Mouse (Mus musculus) stomach, embryonic 14.5 days (tissue): ENCODE results near the gene Snai1. TPM values are rescaled to one million over a fixed set of nuclear protein-coding genes. Genes with fewer than 3 reads are reported as not detected.

ENCODE experiments used
- ATAC-seq: fragments of 200-750 bp; cut with Nextera tagmentation; 2 replicates; pipeline ENCODE4 v1.8.0; 2017; ENCODE audit warnings: low read depth, moderate TSS enrichment; ENCODE audit not compliant: insufficient number of reproducible peaks, insufficient read depth, low FRiP score
- H3K27ac ChIP-seq: fragments of 300-500 bp; sonication (generic); 2 replicates; pipeline ENCODE4 v1.5.1; 2014; ENCODE audit warnings: mild to moderate bottlenecking, low read length, moderate library complexity, mixed read lengths
- H3K27me3 ChIP-seq: fragments of 300-500 bp; sonication (generic); 2 replicates; pipeline ENCODE4 v1.6.1; 2014; ENCODE audit warnings: low read length, control low read depth, mixed read lengths; ENCODE audit not compliant: control insufficient read depth, insufficient read depth
- H3K36me3 ChIP-seq: fragments of 300-500 bp; sonication (generic); 2 replicates; pipeline ENCODE4 v1.6.1; 2014; ENCODE audit warnings: mild to moderate bottlenecking, control low read depth, low read length, moderate library complexity, mixed read lengths; ENCODE audit not compliant: control insufficient read depth, insufficient read depth
- H3K4me1 ChIP-seq: fragments of 300-500 bp; sonication (generic); 2 replicates; pipeline ENCODE4 v1.6.1; 2014; ENCODE audit warnings: low read length, control low read depth, mixed read lengths; ENCODE audit not compliant: control insufficient read depth, insufficient read depth
- H3K4me2 ChIP-seq: fragments of 300-500 bp; sonication (generic); replicated peaks from 2 replicates; pipeline ENCODE4 v1.6.1; 2014; ENCODE audit warnings: low read depth, low read length, control low read depth
- H3K4me3 ChIP-seq: fragments of 300-500 bp; sonication (generic); 2 replicates; pipeline ENCODE4 v1.5.1; 2014; ENCODE audit warnings: low read depth, low read length, control low read depth
- H3K9ac ChIP-seq: fragments of 300-500 bp; sonication (generic); replicated peaks from 2 replicates; pipeline ENCODE4 v1.6.1; 2014; ENCODE audit warnings: low read depth, mild to moderate bottlenecking, control low read depth, low read length, moderate library complexity, mixed read lengths
- H3K9me3 ChIP-seq: fragments of 300-500 bp; sonication (generic); 2 replicates; pipeline ENCODE4 v1.6.1; 2016; ENCODE audit warnings: low read depth, low read length, control low read depth; ENCODE audit not compliant: control insufficient read depth
- WGBS: fragments of 180-500 bp; shearing (Covaris S2); extraction: QIAGEN DNeasy Blood & Tissue Kit; methylation state at CpG from one replicate; pipeline ENCODE4 v1.1.7; 2014; 5-methylcytosine and 5-hydroxymethylcytosine counted together
- polyA plus RNA-seq: library from polyadenylated mRNA; unstranded; fragments of >200 nt; fragmentation: Nextera tagmentation; extraction: Ambion mirVana; gene quantifications from 2 replicates; pipeline ENCODE4 v1.2.1, GENCODE M21; 2014

The Snai1 gene
- polyA plus RNA-seq, 1 experiment from 2014 or later, result 11.6 TPM

DNA sequence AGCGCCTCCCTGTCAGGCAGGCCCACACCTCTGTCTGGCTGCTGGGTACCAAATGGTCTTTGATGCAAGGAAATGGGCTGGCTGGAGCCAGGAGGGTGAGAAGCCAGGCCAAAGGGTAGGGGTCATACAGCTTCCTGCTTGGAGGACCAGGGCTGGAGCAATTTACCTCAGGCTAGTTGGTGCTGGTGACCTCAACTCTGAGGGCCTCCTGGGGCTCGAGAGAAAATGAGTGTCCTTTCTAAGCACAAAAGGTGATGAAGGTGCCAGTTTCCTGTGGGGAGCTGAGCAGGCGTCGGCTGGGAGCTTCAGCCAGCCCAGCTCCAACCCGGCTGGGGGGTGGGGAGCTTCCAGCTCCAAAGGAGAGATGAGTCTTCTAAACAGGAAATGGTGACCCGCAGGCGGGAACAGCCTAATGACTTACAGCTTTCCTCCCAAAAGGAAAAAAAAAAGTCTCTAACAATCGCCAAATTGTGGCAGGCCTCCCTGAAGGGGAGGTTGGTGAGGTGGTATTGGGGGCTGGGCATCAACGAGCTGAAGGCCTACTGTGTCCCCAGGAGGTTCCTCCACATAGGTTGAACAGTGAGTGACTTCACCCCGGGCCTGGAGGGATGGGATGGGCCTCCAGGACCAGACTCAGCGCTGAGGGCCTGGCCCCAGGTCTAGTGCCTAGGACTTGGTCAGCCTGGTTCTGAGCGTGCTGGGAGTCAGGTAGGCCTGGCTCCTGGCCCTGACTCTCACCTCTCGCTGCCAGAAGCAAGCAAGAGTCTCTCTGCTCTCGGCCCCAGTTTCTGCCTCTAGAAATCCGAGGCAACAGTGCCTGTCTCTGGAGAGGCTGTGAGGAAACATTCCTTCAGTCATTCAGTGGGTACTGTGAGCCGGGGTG lies 5.4 kb downstream of the Snai1 start:
- no peak overlapping the region for H3K4me2 ChIP-seq
- H3K4me1 ChIP-seq, result peaks cover 38% of the 10 kb centered on the region
- H3K4me3 ChIP-seq, result no peak overlapping the region
- H3K27me3 ChIP-seq, result no peaks in the 10 kb centered on the region
- no peaks in the 10 kb centered on the region for H3K9me3 ChIP-seq
- H3K27ac ChIP-seq, result peak overlapping the region; percentile 99
- no peak for ATAC-seq
- WGBS, result 14% methylated on average over 16 of the region's 16 CpGs
- H3K9ac ChIP-seq, result peak overlapping the region; percentile 18
- H3K36me3 ChIP-seq, result peaks cover 7% of the 10 kb centered on the region; the same call in 1 of the 2 replicates

DNA sequence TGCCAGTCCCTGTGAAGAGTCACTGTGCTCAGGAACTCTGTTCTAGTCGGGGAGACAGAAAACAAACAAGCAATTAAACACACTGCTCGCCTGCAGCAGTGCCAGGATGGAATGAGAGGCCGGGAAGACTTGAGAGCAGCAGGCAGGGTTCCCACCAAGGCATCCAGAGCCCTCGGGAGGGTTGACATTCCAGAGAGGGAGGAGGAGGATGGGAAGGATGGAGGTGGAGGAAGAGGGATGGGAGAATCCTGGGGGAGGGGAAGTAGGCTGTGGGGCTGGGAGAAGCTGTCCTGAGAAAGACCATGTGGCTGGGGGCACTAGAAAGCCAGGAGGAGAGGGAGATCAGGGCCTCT lies 6.0 kb downstream of the Snai1 start:
- H3K4me1 ChIP-seq, result peaks cover 38% of the 10 kb centered on the region
- 10% methylated on average over 4 of the region's 4 CpGs for WGBS
- H3K9ac ChIP-seq, result peak overlapping the region; percentile 18; the same call in 1 of the 2 replicates
- no peaks in the 10 kb centered on the region for H3K27me3 ChIP-seq
- no peaks in the 10 kb centered on the region for H3K9me3 ChIP-seq
- no peak overlapping the region for H3K4me3 ChIP-seq
- H3K4me2 ChIP-seq, result no peak overlapping the region
- peak overlapping the region; percentile 99 for H3K27ac ChIP-seq
- H3K36me3 ChIP-seq, result peaks cover 7% of the 10 kb centered on the region; the same call in 1 of the 2 replicates
- peak; percentile 46 for ATAC-seq

DNA sequence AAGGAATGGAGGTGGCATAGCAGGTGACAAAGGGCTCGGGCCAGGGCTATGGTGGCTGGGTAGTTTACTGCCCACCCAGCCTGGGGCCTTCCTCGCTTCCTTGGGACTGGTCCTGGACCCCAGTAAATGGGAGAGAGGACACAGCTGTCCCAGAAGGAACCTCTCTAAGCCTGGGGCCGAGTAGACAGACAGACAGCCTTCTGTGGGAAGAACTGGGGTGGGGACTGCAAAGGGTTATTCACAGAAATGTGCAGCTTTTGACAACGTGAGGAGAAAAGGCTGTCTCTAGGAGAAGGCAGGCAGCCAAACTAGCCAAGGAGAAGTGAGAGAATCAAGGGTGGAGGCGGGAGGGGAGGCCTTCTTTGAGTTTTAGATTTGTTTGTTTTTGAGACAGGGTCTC lies 6.5 kb downstream of the Snai1 start:
- Histone ChIP-seq H3K27ac (peak overlapping the region; percentile 99), H3K9ac (no peak overlapping the region), H3K4me1 (peaks cover 38% of the 10 kb centered on the region), H3K4me3 (no peak overlapping the region), H3K27me3 (no peaks in the 10 kb centered on the region), H3K4me2 (no peak overlapping the region), H3K9me3 (no peaks in the 10 kb centered on the region), H3K36me3 (peaks cover 7% of the 10 kb centered on the region; the same call in 1 of the 2 replicates)
- peak; percentile 40; the same call in 1 of the 2 replicates for ATAC-seq
- 36% methylated on average over 5 of the region's 5 CpGs for WGBS

DNA sequence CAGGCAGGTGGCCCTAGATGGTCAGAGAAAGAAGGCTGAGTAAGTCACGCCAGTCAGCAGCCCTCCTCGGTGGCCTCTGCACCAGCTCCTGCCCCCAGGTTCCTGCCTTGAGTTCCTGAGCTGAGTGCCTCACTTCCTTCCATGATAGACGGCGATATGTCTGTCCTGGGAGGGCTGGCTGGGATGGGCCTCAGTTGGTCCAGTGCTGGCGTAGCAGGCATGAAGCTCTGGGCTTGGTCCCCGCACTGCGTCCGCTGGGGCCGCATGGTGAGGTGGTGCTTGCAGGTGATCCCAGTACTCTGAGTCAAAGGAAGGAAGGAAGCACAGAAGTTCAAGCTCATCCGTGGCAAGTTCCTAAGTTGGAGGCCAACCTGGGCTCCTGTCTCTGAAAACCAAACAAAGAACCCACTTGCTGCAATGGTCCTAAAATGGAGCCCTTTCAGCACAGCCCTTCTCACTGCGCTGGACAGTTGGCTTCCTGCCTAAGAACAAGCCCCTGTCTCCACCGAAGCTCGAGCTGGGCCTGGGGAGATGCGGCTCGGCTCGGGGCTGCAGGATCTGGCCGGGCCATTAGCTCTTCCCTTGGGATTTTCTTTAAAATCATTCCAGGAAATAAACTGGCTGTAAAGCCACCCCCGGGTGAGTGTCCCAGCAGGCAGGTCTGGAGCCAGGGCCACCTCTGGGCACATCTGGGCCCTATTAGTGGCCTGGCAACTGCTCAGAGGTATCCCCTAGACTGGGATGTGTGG lies 8.6 kb downstream of the Snai1 start:
- no peak overlapping the region for H3K9ac ChIP-seq
- WGBS, result 82% methylated on average over 18 of the region's 18 CpGs

DNA sequence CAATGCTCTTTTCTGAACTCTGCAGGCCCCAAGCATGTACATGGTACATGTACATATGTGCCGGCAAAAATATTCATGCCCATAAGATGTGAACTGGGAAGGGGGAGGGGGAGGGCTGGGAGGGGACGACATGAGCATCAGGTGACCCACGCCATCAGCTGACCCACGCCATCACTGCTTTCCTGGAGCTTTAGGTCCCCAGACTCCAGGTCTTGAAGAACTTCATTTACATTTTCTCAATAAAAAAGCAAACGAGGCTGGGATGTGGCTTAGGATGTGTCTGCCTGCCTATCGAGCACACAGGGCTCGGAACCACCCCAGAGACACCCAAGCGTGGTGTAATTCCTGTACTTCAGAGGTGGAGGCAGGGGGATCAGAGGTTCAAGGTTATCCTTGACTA lies 9.4 kb downstream of the Snai1 start:
- peaks cover 20% of the 10 kb centered on the region for H3K4me1 ChIP-seq
- H3K4me3 ChIP-seq, result no peak overlapping the region
- H3K9me3 ChIP-seq, result no peaks in the 10 kb centered on the region
- no peaks in the 10 kb centered on the region for H3K36me3 ChIP-seq
- H3K9ac ChIP-seq, result no peak overlapping the region
- H3K27me3 ChIP-seq, result no peaks in the 10 kb centered on the region
- ATAC-seq, result no peak
- H3K27ac ChIP-seq, result no peak overlapping the region
- WGBS, result 90% methylated on average over 8 of the region's 8 CpGs
- no peak overlapping the region for H3K4me2 ChIP-seq

More for the DNA sequence above, 8.6 kb downstream of the Snai1 start:
- Histone ChIP-seq H3K4me2 (no peak overlapping the region), H3K27me3 (no peaks in the 10 kb centered on the region), H3K9me3 (no peaks in the 10 kb centered on the region), H3K4me3 (no peak overlapping the region), H3K27ac (no peak overlapping the region), H3K36me3 (peaks cover 5% of the 10 kb centered on the region; the same call in 1 of the 2 replicates), H3K4me1 (peaks cover 29% of the 10 kb centered on the region)
- ATAC-seq, result no peak

DNA sequence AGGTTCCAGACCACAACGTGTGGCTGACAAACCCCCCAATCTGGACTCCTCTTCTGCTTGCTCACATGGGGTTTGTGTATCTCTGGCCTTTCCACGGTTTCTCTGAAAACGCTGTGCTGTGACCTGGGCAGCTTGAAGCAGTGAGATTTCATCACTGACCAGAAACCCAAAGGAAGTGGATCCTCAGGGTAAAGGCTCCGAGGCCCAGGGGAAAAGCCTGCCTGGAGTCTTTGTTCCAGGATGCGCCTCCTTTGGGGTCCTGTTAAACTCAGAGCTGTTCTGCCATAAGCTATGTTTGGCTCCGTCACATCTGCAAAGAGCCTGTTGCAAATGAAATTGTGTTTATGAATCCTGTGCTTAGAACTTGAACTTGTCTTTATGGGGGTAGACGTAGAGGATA lies 11.0 kb downstream of the Snai1 start:
- no peaks in the 10 kb centered on the region for H3K27me3 ChIP-seq
- H3K36me3 ChIP-seq, result no peaks in the 10 kb centered on the region
- no peak overlapping the region for H3K4me3 ChIP-seq
- no peak overlapping the region for H3K27ac ChIP-seq
- H3K4me1 ChIP-seq, result peaks cover 14% of the 10 kb centered on the region
- H3K9ac ChIP-seq, result no peak overlapping the region
- no peak overlapping the region for H3K4me2 ChIP-seq
- no peaks in the 10 kb centered on the region for H3K9me3 ChIP-seq
- 76% methylated on average over 7 of the region's 7 CpGs for WGBS
- ATAC-seq, result no peak

DNA sequence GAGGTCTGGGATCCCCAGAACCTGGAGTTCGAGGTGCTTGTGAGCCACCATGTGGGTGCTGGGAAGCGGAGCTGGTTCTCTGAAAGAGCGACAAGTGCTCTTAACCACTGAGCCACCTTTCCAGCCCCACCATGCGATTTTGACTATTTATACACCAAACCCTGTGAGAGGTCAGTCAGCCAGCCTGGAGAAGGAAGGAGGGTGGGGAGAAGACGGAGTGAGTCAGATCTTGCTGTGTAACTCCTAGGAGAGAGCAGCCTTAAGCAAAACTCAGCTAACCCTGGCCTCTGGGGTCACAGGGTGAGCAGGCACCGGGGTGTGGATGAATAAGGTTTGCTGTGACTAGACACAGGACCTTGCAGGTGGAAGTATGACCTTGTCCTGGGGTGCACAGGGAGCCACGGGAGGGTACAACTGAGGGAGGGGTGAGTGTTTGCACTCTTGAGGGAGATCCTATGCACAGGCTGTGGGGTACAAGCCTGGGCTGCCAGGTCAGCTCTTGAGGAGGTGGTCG lies 12.4 kb downstream of the Snai1 start:
- Histone ChIP-seq H3K4me3 (no peak overlapping the region), H3K36me3 (no peaks in the 10 kb centered on the region), H3K9ac (no peak overlapping the region), H3K27ac (no peak overlapping the region), H3K27me3 (no peaks in the 10 kb centered on the region), H3K9me3 (no peaks in the 10 kb centered on the region), H3K4me2 (no peak overlapping the region), H3K4me1 (peaks cover 9% of the 10 kb centered on the region; the same call in 1 of the 2 replicates)
- WGBS, result 57% methylated on average over 8 of the region's 8 CpGs
- ATAC-seq, result no peak

DNA sequence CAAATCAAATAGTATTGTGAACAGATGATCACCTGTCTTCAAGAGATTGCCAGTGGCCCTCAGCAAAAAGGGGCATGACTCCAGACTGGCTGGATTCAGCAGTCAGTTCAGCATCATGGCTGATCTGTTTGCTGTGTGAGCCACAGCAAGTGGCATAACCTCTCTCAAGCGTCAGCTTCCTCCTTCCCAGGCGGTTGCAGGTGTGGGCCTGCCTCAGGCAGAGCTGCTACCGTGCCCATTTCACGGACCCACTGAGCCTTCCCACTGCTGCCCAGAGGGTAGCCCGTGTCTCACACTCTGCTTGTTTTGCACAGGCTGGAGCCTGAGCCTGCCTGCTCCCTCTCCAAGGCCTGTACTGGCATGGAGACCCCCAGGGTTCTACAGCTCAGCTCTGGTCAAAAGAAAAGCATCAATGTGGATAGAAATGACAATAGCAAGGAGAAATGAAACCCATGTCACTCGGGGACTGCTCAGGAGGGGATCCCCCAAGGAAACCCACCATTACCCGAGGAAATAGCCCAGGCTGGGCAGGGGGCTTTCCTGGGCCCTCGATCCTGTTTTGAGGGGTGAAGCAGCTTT lies 13.4 kb downstream of the Snai1 start:
- ATAC-seq, result no peak
- H3K27me3 ChIP-seq, result no peaks in the 10 kb centered on the region
- no peak overlapping the region for H3K9ac ChIP-seq
- H3K27ac ChIP-seq, result no peak overlapping the region
- no peak overlapping the region for H3K4me3 ChIP-seq
- WGBS, result 77% methylated on average over 8 of the region's 8 CpGs
- peaks cover 9% of the 10 kb centered on the region; the same call in 1 of the 2 replicates for H3K4me1 ChIP-seq
- H3K4me2 ChIP-seq, result no peak overlapping the region
- H3K9me3 ChIP-seq, result no peaks in the 10 kb centered on the region
- no peaks in the 10 kb centered on the region for H3K36me3 ChIP-seq
